Mouse (Mus musculus) ES-E14 (cell line): ENCODE measurements around the gene Gga1.

Experiments
- CHD2 ChIP-seq: IDR thresholded peaks from 2 replicates; pipeline ENCODE4 v1.6.1; 2014; ENCODE audit warnings: mild to moderate bottlenecking, low read depth, low read length, inconsistent platforms
- ZC3H11A ChIP-seq: IDR thresholded peaks from 2 replicates; pipeline ENCODE4 v1.6.1; 2012; ENCODE audit warnings: low read depth, mild to moderate bottlenecking, inconsistent platforms, low read length, borderline replicate concordance
- ZNF384 ChIP-seq: IDR thresholded peaks from 2 replicates; pipeline ENCODE4 v1.6.1; 2012; ENCODE audit warnings: low read depth, low read length, inconsistent platforms

DNA sequence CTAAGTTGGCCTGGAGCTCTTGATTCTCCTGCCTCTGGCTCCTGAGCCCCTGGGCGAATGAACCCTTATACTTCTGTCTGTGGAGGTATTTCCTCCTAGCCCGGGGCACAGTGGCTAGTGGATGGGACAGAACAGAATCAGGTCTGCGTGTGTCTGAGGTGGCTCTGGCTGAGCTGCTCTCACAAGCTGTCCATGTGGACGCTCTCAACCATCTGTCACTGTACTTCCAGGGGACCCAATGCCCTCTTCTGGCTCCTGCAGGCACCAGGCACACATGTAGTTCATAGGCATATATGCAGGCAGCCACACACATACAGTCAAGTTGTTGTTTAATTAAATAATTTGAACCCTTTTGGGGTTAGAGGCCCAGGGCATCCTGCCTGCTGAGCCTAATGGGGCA lies 17.7 kb upstream of the Gga1 start:
- TF ChIP-seq CHD2 (no peak), ZNF384 (no peak), ZC3H11A (no peak)
